Mouse (Mus musculus) liver, embryonic 16.5 days (tissue): ENCODE data around the gene Aimp1. TPM values are rescaled to one million over a fixed set of nuclear protein-coding genes. Genes with fewer than 3 reads are reported as not detected.

ENCODE experiments used
- ATAC-seq: fragments of 200-750 bp; cut with Nextera tagmentation; 2 replicates; pipeline ENCODE4 v1.8.0; 2017; ENCODE audit warnings: low read depth, mild to moderate bottlenecking, moderate number of reproducible peaks, moderate library complexity
- H3K27ac ChIP-seq: fragments of 300-500 bp; sonication (generic); 2 replicates; pipeline ENCODE4 v1.5.1; 2014; ENCODE audit warnings: mild to moderate bottlenecking, low read length
- H3K27me3 ChIP-seq: fragments of 300-500 bp; sonication (generic); 2 replicates; pipeline ENCODE4 v1.6.1; 2014; ENCODE audit warnings: low read depth, low read length, mixed read lengths; ENCODE audit not compliant: control insufficient read depth, insufficient read depth
- H3K36me3 ChIP-seq: fragments of 300-500 bp; sonication (generic); 2 replicates; pipeline ENCODE4 v1.6.1; 2014; ENCODE audit warnings: mild to moderate bottlenecking; ENCODE audit not compliant: control insufficient read depth, insufficient read depth
- H3K4me1 ChIP-seq: fragments of 300-500 bp; sonication (generic); 2 replicates; pipeline ENCODE4 v1.6.1; 2014; ENCODE audit warnings: low read depth, low read length, mixed read lengths; ENCODE audit not compliant: control insufficient read depth
- H3K4me2 ChIP-seq: fragments of 300-500 bp; sonication (generic); 2 replicates; pipeline ENCODE4 v1.6.1; 2014; ENCODE audit warnings: low read depth, low read length, mixed read lengths
- H3K4me3 ChIP-seq: fragments of 300-500 bp; sonication (generic); 2 replicates; pipeline ENCODE4 v1.5.1; 2014; ENCODE audit warnings: low read depth, mild to moderate bottlenecking, low read length
- H3K9ac ChIP-seq: fragments of 300-500 bp; sonication (generic); 2 replicates; pipeline ENCODE4 v1.6.1; 2014; ENCODE audit warnings: low read depth, low read length
- H3K9me3 ChIP-seq: fragments of 300-500 bp; sonication (generic); replicated peaks from 2 replicates; pipeline ENCODE4 v1.6.1; 2016; ENCODE audit warnings: low read length; ENCODE audit not compliant: control insufficient read depth
- WGBS: fragments of 180-500 bp; shearing (Covaris S2); extraction: QIAGEN DNeasy Blood & Tissue Kit; methylation state at CpG from one replicate; pipeline ENCODE4 v1.1.7; 2014; ENCODE audit not compliant: insufficient replicate concordance; 5-methylcytosine and 5-hydroxymethylcytosine counted together
- polyA plus RNA-seq: library from polyadenylated mRNA; unstranded; fragments of >200 nt; fragmentation: Nextera tagmentation; extraction: Ambion mirVana; gene quantifications from 2 replicates; pipeline ENCODE4 v1.2.1, GENCODE M21; 2015

The Aimp1 gene
- polyA plus RNA-seq = 23.9 and 27.3 TPM in 2 replicates

DNA sequence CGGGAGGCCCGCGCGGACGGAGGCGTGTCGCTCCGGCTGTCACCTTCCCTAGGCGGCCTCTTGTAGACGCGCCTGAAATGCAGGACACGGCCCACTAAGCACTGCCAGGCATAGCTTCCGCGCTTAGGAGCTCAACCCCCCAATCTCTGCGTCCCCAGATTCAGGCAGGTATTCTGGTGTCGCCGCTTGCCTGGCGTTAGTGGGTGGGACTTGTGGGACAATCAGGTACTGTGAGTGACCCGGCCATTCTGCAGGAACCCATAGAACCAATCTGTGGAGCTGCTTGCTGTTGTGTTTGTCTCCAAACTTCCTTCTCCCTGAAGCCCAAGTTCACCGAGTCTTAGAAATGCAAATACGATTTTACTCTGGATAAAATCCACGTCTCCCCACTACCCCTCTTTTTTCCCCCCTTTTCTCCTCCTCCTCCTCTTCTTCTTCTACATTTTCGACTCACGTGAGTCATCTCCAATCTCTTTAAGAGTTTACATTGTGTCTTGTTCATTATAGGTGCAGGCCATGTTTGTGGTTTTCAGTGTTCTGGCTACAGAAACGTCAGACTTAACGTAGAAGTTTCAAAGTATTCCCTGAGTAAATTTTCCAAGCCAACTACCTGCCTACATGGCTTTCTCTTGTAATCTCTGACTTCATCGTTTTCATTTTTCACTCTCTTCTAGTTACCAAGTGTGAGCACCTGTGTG lies at the start of gene Aimp1:
TSS of gene Aimp1 (minus strand) at position 140 of the 698 bp plus-strand sequence.
- Histone ChIP-seq H3K4me2 (peak within 1 kb of the TSS; percentile 70), H3K27me3 (no peaks in the 10 kb centered on the region), H3K9me3 (no peaks in the 10 kb centered on the region), H3K9ac (peak within 1 kb of the TSS; percentile 78), H3K4me1 (peaks cover 7% of the 10 kb centered on the region), H3K36me3 (no peaks in the 10 kb centered on the region), H3K27ac (peak within 1 kb of the TSS; percentile 87), H3K4me3 (peak within 1 kb of the TSS; percentile 91)
- ATAC-seq = no peak
- under 1% methylated on average over 27 of the region's 27 CpGs for WGBS

DNA sequence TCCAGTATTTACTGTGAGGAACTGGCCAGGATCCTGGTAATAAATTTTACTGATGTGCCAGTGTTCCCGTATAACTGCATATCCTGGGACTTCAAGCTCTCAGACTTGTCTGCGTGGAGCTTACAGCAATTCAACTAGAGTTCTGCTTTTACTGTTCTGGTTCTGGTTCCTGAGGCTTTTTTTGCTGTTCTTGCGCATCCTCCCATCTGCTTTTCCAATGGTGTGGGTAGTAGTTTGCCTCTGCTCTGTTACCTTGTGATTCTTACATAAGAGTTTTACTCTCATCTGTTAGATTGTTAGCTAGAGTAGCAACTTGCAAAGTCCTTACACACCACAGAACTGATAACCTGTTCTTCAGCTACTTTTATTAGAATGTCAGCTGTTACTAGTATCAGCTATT lies 40.2 kb upstream of the Aimp1 start:
- Histone ChIP-seq H3K9ac (no peak overlapping the region), H3K27ac (no peak overlapping the region), H3K27me3 (no peaks in the 10 kb centered on the region), H3K9me3 (no peaks in the 10 kb centered on the region), H3K36me3 (peaks cover 2% of the 10 kb centered on the region; the same call in 1 of the 2 replicates), H3K4me3 (no peak overlapping the region), H3K4me1 (no peaks in the 10 kb centered on the region), H3K4me2 (no peak overlapping the region)
- WGBS = 84% methylated on average over 3 of the region's 3 CpGs
- ATAC-seq = no peak

GRCm38 (mm10) chr3:132717316-132717715 lies 33.1 kb upstream of the Aimp1 start:
- 88% methylated on average over 4 of the region's 4 CpGs for WGBS
- no peak overlapping the region for H3K27ac ChIP-seq
- no peaks in the 10 kb centered on the region for H3K27me3 ChIP-seq
- no peaks in the 10 kb centered on the region for H3K9me3 ChIP-seq
- H3K9ac ChIP-seq = no peak overlapping the region
- ATAC-seq = no peak
- H3K4me1 ChIP-seq = no peaks in the 10 kb centered on the region
- no peaks in the 10 kb centered on the region for H3K36me3 ChIP-seq
- no peak overlapping the region for H3K4me2 ChIP-seq
- H3K4me3 ChIP-seq = no peak overlapping the region

- no peak for ATAC-seq
- no peak overlapping the region for H3K4me2 ChIP-seq
- no peaks in the 10 kb centered on the region for H3K27me3 ChIP-seq
- WGBS = 78% methylated on average over 5 of the region's 5 CpGs
- no peaks in the 10 kb centered on the region for H3K4me1 ChIP-seq
- H3K9ac ChIP-seq = no peak overlapping the region
- no peak overlapping the region for H3K4me3 ChIP-seq
- no peaks in the 10 kb centered on the region for H3K9me3 ChIP-seq
- H3K27ac ChIP-seq = no peak overlapping the region
- no peaks in the 10 kb centered on the region for H3K36me3 ChIP-seq
These were observed 29.7 kb upstream of the Aimp1 start for GRCm38 (mm10) chr3:132713913-132714312.

- 69% methylated on average over 4 of the region's 4 CpGs for WGBS
- no peaks in the 10 kb centered on the region for H3K9me3 ChIP-seq
- no peak overlapping the region for H3K9ac ChIP-seq
- no peaks in the 10 kb centered on the region for H3K36me3 ChIP-seq
- H3K4me3 ChIP-seq = no peak overlapping the region
- H3K27me3 ChIP-seq = no peaks in the 10 kb centered on the region
- ATAC-seq = no peak
- H3K4me2 ChIP-seq = no peak overlapping the region
- no peaks in the 10 kb centered on the region for H3K4me1 ChIP-seq
- no peak overlapping the region for H3K27ac ChIP-seq
These were observed 22.8 kb upstream of the Aimp1 start for GRCm38 (mm10) chr3:132706977-132707376.

- ATAC-seq = no peak
- Histone ChIP-seq H3K4me1 (no peaks in the 10 kb centered on the region), H3K4me3 (no peak overlapping the region), H3K9me3 (no peaks in the 10 kb centered on the region), H3K27ac (no peak overlapping the region), H3K36me3 (no peaks in the 10 kb centered on the region), H3K9ac (no peak overlapping the region), H3K27me3 (no peaks in the 10 kb centered on the region), H3K4me2 (no peak overlapping the region)
- WGBS = 60% methylated on average over 3 of the region's 3 CpGs
These were observed 20.0 kb upstream of the Aimp1 start for GRCm38 (mm10) chr3:132704216-132704615.

- Histone ChIP-seq H3K4me3 (no peak overlapping the region), H3K27ac (no peak overlapping the region), H3K4me2 (no peak overlapping the region), H3K4me1 (no peaks in the 10 kb centered on the region), H3K9ac (no peak overlapping the region), H3K9me3 (no peaks in the 10 kb centered on the region), H3K36me3 (no peaks in the 10 kb centered on the region), H3K27me3 (no peaks in the 10 kb centered on the region)
- 59% methylated on average over 3 of the region's 3 CpGs for WGBS
- ATAC-seq = no peak
These were observed 17.2 kb upstream of the Aimp1 start for GRCm38 (mm10) chr3:132701368-132701767.

GRCm38 (mm10) chr3:132683447-132684230 lies 531 bp downstream of the Aimp1 start, which contains the start of gene Tbck:
Tbck (plus strand) TSS chr3:132684144.
- H3K27me3 ChIP-seq = no peaks in the 10 kb centered on the region
- peak within 1 kb of the TSS; percentile 87 for H3K27ac ChIP-seq
- H3K9me3 ChIP-seq = no peaks in the 10 kb centered on the region
- no peaks in the 10 kb centered on the region for H3K36me3 ChIP-seq
- peak within 1 kb of the TSS; percentile 78 for H3K9ac ChIP-seq
- peak within 1 kb of the TSS; percentile 70 for H3K4me2 ChIP-seq
- ATAC-seq = peak; percentile 94
- peak within 1 kb of the TSS; percentile 91 for H3K4me3 ChIP-seq
- under 1% methylated on average over 42 of the region's 42 CpGs for WGBS
- H3K4me1 ChIP-seq = peaks cover 7% of the 10 kb centered on the region

DNA sequence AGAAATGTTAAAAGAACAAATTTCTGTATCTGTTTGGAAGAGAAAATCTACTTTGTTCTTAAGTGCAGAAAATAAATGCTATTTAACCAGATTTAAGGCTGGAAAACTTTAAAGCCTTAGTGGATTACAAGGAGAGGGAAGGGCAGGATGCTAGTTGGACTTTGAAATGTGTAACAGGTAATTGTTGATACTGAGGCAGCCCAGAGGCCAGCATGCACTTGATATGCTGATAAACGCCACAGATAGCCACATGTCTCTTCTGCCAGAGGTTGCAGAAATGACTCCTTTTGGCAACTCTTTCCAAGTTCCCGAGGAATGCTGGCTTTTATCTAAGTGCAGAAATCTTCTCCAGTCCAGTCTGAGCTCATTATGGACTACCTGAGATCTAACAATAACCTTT lies 6.7 kb downstream of the Aimp1 start:
- peaks cover under 1% of the 10 kb centered on the region for H3K4me1 ChIP-seq
- no peak overlapping the region for H3K9ac ChIP-seq
- no peaks in the 10 kb centered on the region for H3K27me3 ChIP-seq
- ATAC-seq = no peak
- no peak overlapping the region for H3K4me2 ChIP-seq
- peaks cover 8% of the 10 kb centered on the region; the same call in 1 of the 2 replicates for H3K36me3 ChIP-seq
- no peak overlapping the region for H3K4me3 ChIP-seq
- H3K9me3 ChIP-seq = no peaks in the 10 kb centered on the region
- no peak overlapping the region for H3K27ac ChIP-seq
- WGBS = 54% methylated on average over 2 of the region's 2 CpGs
